Mouse (Mus musculus): ENCODE results near the gene Mamdc4. TPM values are rescaled to one million over a fixed set of nuclear protein-coding genes. Genes with fewer than 3 reads are reported as not detected.
A peak's percentile ranks its signal among the peaks of the same experiment; 100 is the strongest.

Mamdc4 gene
- polyA plus RNA-seq, 1 experiment: 8.7 TPM

DNA sequence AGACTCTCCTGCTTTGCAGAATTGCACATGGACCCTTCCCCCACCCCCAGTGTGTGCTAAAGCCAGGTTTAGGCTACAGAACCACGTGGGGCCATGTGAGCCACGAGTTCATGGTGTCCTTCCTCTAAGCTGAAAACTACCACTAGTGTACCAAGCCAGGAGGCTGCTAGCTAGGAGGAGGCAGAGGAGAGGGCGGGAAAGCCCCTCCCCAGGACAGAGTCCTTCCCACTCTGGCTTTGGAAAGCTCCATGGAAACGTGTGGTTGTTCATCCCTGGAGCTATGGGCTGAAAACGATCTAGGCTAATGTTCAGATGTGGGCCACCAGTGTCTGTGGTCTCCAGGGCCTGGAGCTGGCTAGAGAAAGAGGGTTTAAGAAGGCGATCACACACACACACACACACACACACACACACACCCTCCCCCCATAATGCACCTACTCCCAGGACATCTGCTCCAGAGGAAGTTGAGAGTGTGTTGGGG, 6.0 kb upstream of the Mamdc4 start:
- H3K27me3 ChIP-seq (ENCODE audit: control insufficient read depth, insufficient read depth, insufficient read length): no peaks in the 10 kb centered on the region
- peaks cover 5% of the 10 kb centered on the region for H3K36me3 ChIP-seq (ENCODE audit: control insufficient read depth, insufficient read depth)
- peak overlapping the region; percentile 16 for H3K4me3 ChIP-seq
- H3K79me2 ChIP-seq (ENCODE audit: control insufficient read depth, insufficient read depth): no peaks in the 10 kb centered on the region
- no peak for TF ChIP-seq TCF12 (IDR thresholded peaks at IDR 0.05; ENCODE audit: insufficient read depth, poor library complexity, severe bottlenecking)
- TF ChIP-seq REST (IDR thresholded peaks at IDR 0.05; ENCODE audit: insufficient read depth, insufficient read length): no peak
- no peak for TF ChIP-seq MAX (IDR thresholded peaks at IDR 0.05; ENCODE audit: low read depth)
- no peak for TF ChIP-seq MYOD1 (IDR thresholded peaks at IDR 0.05; ENCODE audit: control insufficient read depth in 1 of 3, insufficient read length in 2 of 3, low read depth in 2 of 3)
- TF ChIP-seq CEBPB (IDR thresholded peaks at IDR 0.05; ENCODE audit: insufficient read depth, poor library complexity, severe bottlenecking): no peak
- TF ChIP-seq POLR2A (IDR thresholded peaks at IDR 0.05; ENCODE audit: insufficient read length, low read depth): no peak
- TF ChIP-seq POLR2AphosphoS2 (IDR thresholded peaks at IDR 0.05; ENCODE audit: insufficient read length, low read depth): no peak
- H3K4me2 ChIP-seq (ENCODE audit: low read depth): peak overlapping the region; percentile 84
- H3ac ChIP-seq (ENCODE audit: control insufficient read depth, insufficient read length): no peak overlapping the region

DNA sequence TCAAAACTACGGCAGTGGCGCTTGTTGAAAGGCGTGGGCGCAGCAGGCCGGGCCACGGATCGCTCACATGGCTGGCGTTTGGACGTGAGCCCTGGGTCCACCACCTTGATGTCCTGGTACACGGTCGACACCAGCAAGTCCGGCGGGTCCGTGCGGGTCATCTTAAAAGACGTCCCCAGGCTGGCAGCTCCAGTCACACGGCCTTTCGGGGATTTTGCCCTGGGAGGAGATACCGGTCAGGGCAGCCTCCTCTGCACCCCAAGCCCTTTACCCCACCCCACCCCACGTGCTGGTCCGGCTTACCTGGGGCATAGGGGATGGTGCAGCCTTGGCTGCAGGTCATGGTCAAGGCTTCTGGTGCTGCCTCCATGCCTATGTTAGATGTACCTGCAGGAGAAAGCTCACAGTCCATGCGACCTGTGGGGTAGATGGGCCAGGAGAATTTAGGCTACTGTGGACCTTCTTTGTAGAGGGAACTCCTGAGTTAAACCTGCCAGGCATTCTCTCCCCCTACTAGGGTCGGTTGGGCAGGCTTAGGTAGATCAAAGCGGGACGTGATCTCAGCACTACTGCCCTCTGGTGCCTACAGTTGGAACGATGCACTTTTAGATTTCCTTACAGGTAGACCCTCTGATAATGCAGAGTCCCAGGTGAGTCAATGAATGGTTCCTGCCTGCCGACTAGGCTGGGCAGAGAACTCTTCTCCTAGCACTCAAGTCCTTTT, 5.3 kb upstream of the Mamdc4 start:
- Histone ChIP-seq H3K36me3 (ENCODE audit: control insufficient read depth, insufficient read depth) (peaks cover 5% of the 10 kb centered on the region), H3K4me3 (no peak overlapping the region), H3K4me2 (ENCODE audit: low read depth) (no peak overlapping the region), H3K79me2 (ENCODE audit: control insufficient read depth, insufficient read depth) (no peaks in the 10 kb centered on the region), H3K27me3 (ENCODE audit: control insufficient read depth, insufficient read depth, insufficient read length) (no peaks in the 10 kb centered on the region), H3ac (ENCODE audit: control insufficient read depth, insufficient read length) (no peak overlapping the region)
- TF ChIP-seq POLR2A (IDR thresholded peaks at IDR 0.05; ENCODE audit: insufficient read length, low read depth) (no peak), E2F4 (IDR thresholded peaks at IDR 0.05; ENCODE audit: insufficient read depth) (no peak), TCF12 (IDR thresholded peaks at IDR 0.05; ENCODE audit: insufficient read depth, poor library complexity, severe bottlenecking) (no peak), SRF (IDR thresholded peaks at IDR 0.05; ENCODE audit: control insufficient read depth, insufficient read length, low read depth) (no peak), CEBPB (IDR thresholded peaks at IDR 0.05; ENCODE audit: insufficient read depth, poor library complexity, severe bottlenecking) (no peak), MYOD1 (IDR thresholded peaks at IDR 0.05; ENCODE audit: control insufficient read depth in 1 of 3, insufficient read length in 2 of 3, low read depth in 2 of 3) (no peak), USF1 (IDR thresholded peaks at IDR 0.05; ENCODE audit: low read depth) (no peak), MAX (IDR thresholded peaks at IDR 0.05; ENCODE audit: low read depth) (no peak), POLR2AphosphoS2 (IDR thresholded peaks at IDR 0.05; ENCODE audit: insufficient read length, low read depth) (no peak), REST (IDR thresholded peaks at IDR 0.05; ENCODE audit: insufficient read depth, insufficient read length) (no peak), TCF3 (IDR thresholded peaks at IDR 0.05; ENCODE audit: insufficient read length, low read depth) (no peak), MYOG (IDR thresholded peaks at IDR 0.05; ENCODE audit: control insufficient read depth in 1 of 3, insufficient read depth in 1 of 3, insufficient read length in 2 of 3, low read depth in 2 of 3) (no peak)

- Histone ChIP-seq H3ac (ENCODE audit: control insufficient read depth, insufficient read length) (no peak overlapping the region), H3K4me2 (ENCODE audit: low read depth) (no peak overlapping the region), H3K36me3 (ENCODE audit: control insufficient read depth, insufficient read depth) (no peaks in the 10 kb centered on the region), H3K27me3 (ENCODE audit: control insufficient read depth, insufficient read depth, insufficient read length) (no peaks in the 10 kb centered on the region), H3K4me3 (no peak overlapping the region), H3K79me2 (ENCODE audit: control insufficient read depth, insufficient read depth) (no peaks in the 10 kb centered on the region)
- no peak for TF ChIP-seq POLR2AphosphoS2 (IDR thresholded peaks at IDR 0.05; ENCODE audit: insufficient read length, low read depth)
- TF ChIP-seq MAX (IDR thresholded peaks at IDR 0.05; ENCODE audit: low read depth): no peak
- no peak for TF ChIP-seq TCF3 (IDR thresholded peaks at IDR 0.05; ENCODE audit: insufficient read length, low read depth)
- TF ChIP-seq MYOG (IDR thresholded peaks at IDR 0.05; ENCODE audit: control insufficient read depth in 1 of 3, insufficient read depth in 1 of 3, insufficient read length in 2 of 3, low read depth in 2 of 3): no peak
- no peak for TF ChIP-seq E2F4 (IDR thresholded peaks at IDR 0.05; ENCODE audit: insufficient read depth)
- no peak for TF ChIP-seq REST (IDR thresholded peaks at IDR 0.05; ENCODE audit: insufficient read depth, insufficient read length)
- TF ChIP-seq MYOD1 (IDR thresholded peaks at IDR 0.05; ENCODE audit: control insufficient read depth in 1 of 3, insufficient read length in 2 of 3, low read depth in 2 of 3): peak in 1 of 3 experiments; percentile 0
Measured at GRCm38 (mm10) chr2:25578796-25579736, 4.4 kb upstream of the Mamdc4 start.

DNA sequence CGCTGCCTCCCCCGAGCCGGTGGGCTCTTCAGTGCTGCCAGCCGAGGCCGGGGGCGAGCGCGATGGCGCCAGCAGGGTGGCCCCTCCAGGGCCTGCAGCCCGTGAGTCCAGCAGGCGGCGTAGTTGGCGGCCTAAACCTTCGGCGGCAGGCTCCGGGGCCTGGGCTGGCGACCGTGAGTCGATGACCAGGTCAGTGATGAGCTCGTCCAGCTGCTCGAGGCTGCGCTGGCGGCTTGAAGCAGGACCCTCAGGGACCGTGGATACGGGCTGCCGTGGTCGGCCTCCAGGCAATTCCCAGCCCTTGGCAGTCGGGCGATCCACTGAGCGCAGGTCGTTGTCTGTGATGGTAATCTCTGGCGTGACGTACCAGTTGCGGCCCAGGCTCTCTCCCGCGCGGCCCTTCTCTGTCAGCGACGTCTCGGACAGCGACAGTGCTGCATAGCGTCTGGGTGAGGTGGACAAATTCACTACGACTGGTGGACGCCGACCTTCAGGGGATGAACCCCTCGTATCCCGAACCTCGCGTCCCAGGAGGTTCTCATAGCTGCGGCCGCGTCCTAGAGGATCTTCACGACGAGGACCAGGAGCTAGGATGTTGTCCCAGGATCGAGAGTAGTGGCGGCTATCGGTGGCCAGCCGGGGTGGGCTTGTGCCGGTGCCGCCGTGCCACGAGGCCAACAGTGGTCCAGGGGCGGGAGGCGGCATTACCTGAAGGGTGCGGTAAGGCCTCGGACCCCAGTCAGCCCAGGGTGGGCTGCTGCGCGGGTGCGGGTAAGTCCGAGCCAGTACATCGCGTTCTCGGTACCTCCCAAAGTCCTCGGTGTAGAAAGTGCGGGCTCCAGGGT, 3.5 kb upstream of the Mamdc4 start:
- no peak overlapping the region for H3ac ChIP-seq (ENCODE audit: control insufficient read depth, insufficient read length)
- no peaks in the 10 kb centered on the region for H3K36me3 ChIP-seq (ENCODE audit: control insufficient read depth, insufficient read depth)
- no peak overlapping the region for H3K4me3 ChIP-seq
- TF ChIP-seq CEBPB (IDR thresholded peaks at IDR 0.05; ENCODE audit: insufficient read depth, poor library complexity, severe bottlenecking) (no peak), USF1 (IDR thresholded peaks at IDR 0.05; ENCODE audit: low read depth) (no peak), TCF3 (IDR thresholded peaks at IDR 0.05; ENCODE audit: insufficient read length, low read depth) (no peak), REST (IDR thresholded peaks at IDR 0.05; ENCODE audit: insufficient read depth, insufficient read length) (no peak), TCF12 (IDR thresholded peaks at IDR 0.05; ENCODE audit: insufficient read depth, poor library complexity, severe bottlenecking) (no peak)
- H3K27me3 ChIP-seq (ENCODE audit: control insufficient read depth, insufficient read depth, insufficient read length): no peaks in the 10 kb centered on the region
- no peaks in the 10 kb centered on the region for H3K79me2 ChIP-seq (ENCODE audit: control insufficient read depth, insufficient read depth)
- no peak overlapping the region for H3K4me2 ChIP-seq (ENCODE audit: low read depth)
